Mouse (Mus musculus) ZHBTc4 (cell line): ENCODE measurements around the gene Cables2.

Source experiments
- DNase-seq: peaks from one replicate; pipeline ENCODE4 v3.0.0-alpha.2; 2011; ENCODE audit warnings: low read depth, low spot score

Cables2 gene

GRCm38 (mm10) chr2:180227262-180228059 lies 45.8 kb downstream of the Cables2 start:
- peak; percentile 98 for DNase-seq

GRCm38 (mm10) chr2:180225762-180226378 lies 47.4 kb downstream of the Cables2 start, which contains the start of gene Lama5:
Lama5 (minus strand) TSS chr2:180225859.
- DNase-seq: peak; percentile 90

- no peak for DNase-seq
These were observed 48.1 kb downstream of the Cables2 start for GRCm38 (mm10) chr2:180225044-180225761.

- DNase-seq: peak; percentile 68
These were observed 48.7 kb downstream of the Cables2 start for GRCm38 (mm10) chr2:180224647-180225043.

GRCm38 (mm10) chr2:180222250-180222649 lies 51.0 kb downstream of the Cables2 start:
- peak; percentile 96 for DNase-seq

GRCm38 (mm10) chr2:180221051-180221450 lies 52.2 kb downstream of the Cables2 start:
- DNase-seq: no peak

GRCm38 (mm10) chr2:180220165-180220564 lies 53.1 kb downstream of the Cables2 start:
- DNase-seq: peak; percentile 93

GRCm38 (mm10) chr2:180219145-180219943 lies 54.0 kb downstream of the Cables2 start:
- DNase-seq: peak; percentile 50

- no peak for DNase-seq
These were observed 54.6 kb downstream of the Cables2 start for GRCm38 (mm10) chr2:180218677-180219076.

- no peak for DNase-seq
These were observed 55.1 kb downstream of the Cables2 start for GRCm38 (mm10) chr2:180218241-180218640.

- DNase-seq: no peak
These were observed 55.7 kb downstream of the Cables2 start for GRCm38 (mm10) chr2:180217587-180217986.

- no peak for DNase-seq
These were observed 56.4 kb downstream of the Cables2 start for GRCm38 (mm10) chr2:180216921-180217320.

- no peak for DNase-seq
These were observed 57.3 kb downstream of the Cables2 start for GRCm38 (mm10) chr2:180215951-180216350.

GRCm38 (mm10) chr2:180215011-180215461 lies 58.3 kb downstream of the Cables2 start:
- DNase-seq: no peak

- DNase-seq: no peak
These were observed 58.8 kb downstream of the Cables2 start for GRCm38 (mm10) chr2:180214352-180214978.

GRCm38 (mm10) chr2:180212255-180212654 lies 61.0 kb downstream of the Cables2 start:
- peak; percentile 51 for DNase-seq

- no peak for DNase-seq
These were observed 64.3 kb downstream of the Cables2 start for GRCm38 (mm10) chr2:180208976-180209375.
